Mouse (Mus musculus) CD4-positive naive resting alpha-beta T cell, adult 76 days (primary cell): ENCODE measurements around the gene Cep97. TPM values are rescaled to one million over a fixed set of nuclear protein-coding genes. Genes with fewer than 3 reads are reported as not detected.

ENCODE experiments used
- total RNA-seq: library from RNA; stranded (reverse); gene quantifications from one replicate; pipeline ENCODE4 v1.2.4, GENCODE M21; 2023

Cep97 gene
- total RNA-seq = 81.1 TPM

GRCm38 (mm10) chr16:55934453-55935037 lies at the start of gene Cep97:
Gene Cep97 (minus strand): TSS chr16:55934855.

DNA sequence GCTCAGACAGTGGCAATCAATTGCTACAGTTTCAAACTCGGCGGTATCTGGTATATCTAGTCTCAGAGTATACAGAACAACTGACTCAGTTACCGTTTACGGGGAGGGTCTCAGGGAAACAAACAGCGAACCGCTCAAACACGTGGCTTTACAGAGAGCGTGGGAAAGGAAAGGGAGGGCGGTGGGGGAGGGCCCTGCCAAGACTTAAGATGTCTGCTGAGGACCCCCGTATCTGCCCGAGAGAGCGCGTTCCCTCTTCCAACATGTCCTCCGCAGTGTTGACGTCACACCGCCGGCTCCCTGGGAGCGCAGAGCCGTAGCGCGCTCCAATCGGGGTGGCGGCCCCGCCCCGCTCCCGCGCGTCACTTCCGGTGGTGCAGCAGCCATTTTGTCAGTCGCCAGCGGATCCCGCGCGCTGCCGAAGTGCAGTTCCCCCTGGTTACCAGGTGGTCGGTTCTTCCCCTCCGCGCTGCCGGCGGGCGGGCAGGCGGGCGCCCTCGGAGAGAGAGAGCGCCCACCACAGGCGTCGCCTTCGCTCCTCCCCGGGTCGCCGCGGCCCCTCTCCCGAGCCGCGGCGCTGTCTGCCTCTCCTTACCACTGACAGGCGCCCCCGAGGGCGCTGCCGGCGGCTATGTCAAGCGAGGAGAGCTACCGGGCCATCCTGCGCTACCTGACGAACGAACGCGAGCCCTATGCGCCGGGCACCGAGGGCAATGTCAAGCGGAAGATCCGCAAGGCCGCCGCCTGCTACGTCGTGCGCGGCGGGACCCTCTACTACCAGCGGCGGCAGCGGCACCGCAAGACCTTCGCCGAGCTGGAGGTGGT lies 39.0 kb upstream of the Cep97 start, which contains the start of gene Zbtb11:
Zbtb11 (plus strand) TSS at position 453 of the 825 bp plus-strand sequence.

GRCm38 (mm10) chr16:55966212-55966871 lies 31.7 kb upstream of the Cep97 start, which contains the start of gene Rpl24:
Gene Rpl24 (plus strand): TSS chr16:55966275.

GRCm38 (mm10) chr16:55894893-55895650 lies 39.6 kb downstream of the Cep97 start, which contains the start of gene Nxpe3:
Gene Nxpe3 (minus strand): TSS chr16:55895285.

Other genes with a start within 250 kb of the Cep97 start
- 96.5 TPM for gene Nfkbiz, start 96.0 kb downstream of the Cep97 start, total RNA-seq
- gene Nxpe3, start 39.6 kb downstream of the Cep97 start, total RNA-seq = 28.7 TPM
- 945 TPM for gene Rpl24, start 31.4 kb upstream of the Cep97 start, total RNA-seq
- 78.0 TPM for gene Zbtb11, start 39.0 kb upstream of the Cep97 start, total RNA-seq
- 129 TPM for gene Pcnp, start 94.9 kb upstream of the Cep97 start, total RNA-seq
- gene Trmt10c, start 103.0 kb upstream of the Cep97 start, total RNA-seq = 15.8 TPM
- 78.4 TPM for gene Senp7, start 113.5 kb upstream of the Cep97 start, total RNA-seq